ENCODE assay signal across 8 mouse cellular contexts in the genomic region with DNA sequence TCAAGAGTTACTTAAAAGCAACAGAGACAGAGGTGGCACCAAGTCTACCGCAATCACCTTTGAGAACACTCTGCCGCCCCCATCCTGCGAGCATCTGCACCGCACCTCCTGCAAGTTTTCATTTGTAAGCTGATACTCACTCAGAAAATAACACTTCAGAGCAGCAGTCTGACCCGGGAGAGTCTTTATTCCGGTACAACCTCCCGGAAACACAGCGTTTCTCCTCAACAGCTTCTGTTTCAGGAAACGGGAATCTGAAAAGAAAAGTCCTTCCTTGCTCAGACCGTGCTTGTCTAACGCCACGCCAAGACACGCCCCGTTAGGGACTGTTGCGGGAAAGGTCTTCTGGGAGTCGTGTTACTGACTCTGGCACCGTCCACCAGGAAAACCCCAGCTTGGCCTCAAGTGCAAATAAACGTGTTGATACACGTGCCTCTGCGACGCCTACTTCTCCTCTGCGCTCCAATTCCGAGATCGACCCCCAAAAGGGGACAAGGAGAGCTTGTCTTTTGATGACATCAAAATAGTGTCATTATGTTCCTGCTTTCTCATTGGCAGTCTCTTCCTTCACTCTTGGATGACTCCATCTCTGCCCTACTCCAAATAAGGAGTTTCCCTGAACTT. TPM values are rescaled to one million over a fixed set of nuclear protein-coding genes. Genes with fewer than 3 reads are reported as not detected.
A peak's percentile ranks its signal among the peaks of the same experiment; 100 is the strongest.
DNase-seq lines count a peak whose midpoint lies in the region; ATAC-seq and TF ChIP-seq lines count a peak whose summit lies in the region.

A gene (minus strand): TSS at position 507 of the 624 bp plus-strand sequence.

- peak within 1 kb of the TSS; percentile 32 for H3K4me3 ChIP-seq in cerebellum, adult 2 months (replicated peaks; ENCODE audit: insufficient read depth, low read depth, low read length)
- H3K4me3 ChIP-seq in intestine, embryonic 16.5 days (ENCODE audit: low read length) = peak within 1 kb of the TSS; percentile 59
- H3K4me3 ChIP-seq in limb, embryonic 12.5 days (replicated peaks) = peak within 1 kb of the TSS; percentile 41
- H3K4me3 ChIP-seq in midbrain, embryonic 13.5 days (replicated peaks) = peak within 1 kb of the TSS; percentile 35

- WGBS in cerebellum, adult 2 months = 1% methylated on average over 24 of the region's 24 CpGs
- WGBS in intestine, embryonic 16.5 days = 1% methylated on average over 24 of the region's 24 CpGs
- under 1% methylated on average over 24 of the region's 24 CpGs for WGBS in limb, embryonic 12.5 days
- 2% methylated on average over 24 of the region's 24 CpGs for WGBS in midbrain, embryonic 13.5 days

- no peak for TF ChIP-seq POLR2A in cerebellum, adult 2 months (IDR thresholded peaks at IDR 0.05; ENCODE audit: borderline replicate concordance, insufficient read depth, low read length)

- no peak within 1 kb of the TSS for H3K27ac ChIP-seq in cerebellum, adult 2 months (ENCODE audit: insufficient read depth, low read length)
- peak within 1 kb of the TSS; percentile 80 for H3K27ac ChIP-seq in intestine, embryonic 16.5 days (ENCODE audit: low read length)
- no peak within 1 kb of the TSS for H3K27ac ChIP-seq in limb, embryonic 12.5 days
- H3K27ac ChIP-seq in midbrain, embryonic 13.5 days = no peak within 1 kb of the TSS

- TF ChIP-seq CTCF in cerebellum, adult 2 months (IDR thresholded peaks at IDR 0.05; ENCODE audit: borderline replicate concordance, insufficient read depth, low read depth, low read length) = no peak

- peak; percentile 94 for ATAC-seq in intestine, embryonic 16.5 days
- ATAC-seq in limb, embryonic 12.5 days (ENCODE audit: insufficient number of reproducible peaks, insufficient read depth, low FRiP score, low TSS enrichment, low read depth) = peak; percentile 78; the same call in 1 of the 2 replicates
- ATAC-seq in midbrain, embryonic 13.5 days = no peak

- H3K27me3 ChIP-seq in cerebellum, adult 2 months (ENCODE audit: control insufficient read depth, insufficient read depth, low read length) = no peaks in the 10 kb centered on the region
- no peaks in the 10 kb centered on the region for H3K27me3 ChIP-seq in intestine, embryonic 16.5 days (replicated peaks; ENCODE audit: control insufficient read depth, insufficient read depth, low read length)
- H3K27me3 ChIP-seq in limb, embryonic 12.5 days = no peaks in the 10 kb centered on the region
- peaks cover 16% of the 10 kb centered on the region for H3K27me3 ChIP-seq in midbrain, embryonic 13.5 days

- peak within 1 kb of the TSS; percentile 68 for H3K9ac ChIP-seq in intestine, embryonic 16.5 days (ENCODE audit: low read depth, low read length)
- H3K9ac ChIP-seq in limb, embryonic 12.5 days (replicated peaks) = no peak within 1 kb of the TSS
- H3K9ac ChIP-seq in midbrain, embryonic 13.5 days (replicated peaks) = peak within 1 kb of the TSS; percentile 32; the same call in 1 of the 2 replicates

- peak; percentile 12 to 13 for DNase-seq in cerebellum, adult 2 months
- no peak for DNase-seq in cerebellum, adult 11 months
- DNase-seq in embryo, embryonic 10 days (ENCODE audit: low spot score) = peak; percentile 76
- peak; percentile 56 to 66 for DNase-seq in gastrocnemius, postnatal 36 days
- peak; percentile 74 to 76 for DNase-seq in spleen, postnatal 36 days (ENCODE audit: low spot score in 2 of 2)

- intact Hi-C loops in gastrocnemius, postnatal 36 days (cut with DNase I) = no loop called here

- H3K4me1 ChIP-seq in cerebellum, adult 2 months (ENCODE audit: control insufficient read depth, insufficient read depth, low read length) = no peaks in the 10 kb centered on the region
- no peaks in the 10 kb centered on the region for H3K4me1 ChIP-seq in intestine, embryonic 16.5 days (ENCODE audit: control insufficient read depth, insufficient read depth, low read length)
- H3K4me1 ChIP-seq in limb, embryonic 12.5 days (replicated peaks) = 0 out of 2 replicates have a peak, but pooled peaks cover 3% of the 10 kb centered on the region
- H3K4me1 ChIP-seq in midbrain, embryonic 13.5 days (replicated peaks) = peaks cover 5% of the 10 kb centered on the region

- no peaks in the 10 kb centered on the region for H3K36me3 ChIP-seq in intestine, embryonic 16.5 days (ENCODE audit: control insufficient read depth, insufficient read depth, low read length)
- no peaks in the 10 kb centered on the region for H3K36me3 ChIP-seq in limb, embryonic 12.5 days
- H3K36me3 ChIP-seq in midbrain, embryonic 13.5 days = no peaks in the 10 kb centered on the region

- peak within 1 kb of the TSS; percentile 64 for H3K4me2 ChIP-seq in intestine, embryonic 16.5 days (ENCODE audit: low read depth, low read length)
- peak within 1 kb of the TSS; percentile 65 for H3K4me2 ChIP-seq in limb, embryonic 12.5 days
- H3K4me2 ChIP-seq in midbrain, embryonic 13.5 days (replicated peaks) = peak within 1 kb of the TSS; percentile 56

- H3K9me3 ChIP-seq in intestine, embryonic 16.5 days (ENCODE audit: control insufficient read depth, low read length) = no peaks in the 10 kb centered on the region
- no peaks in the 10 kb centered on the region for H3K9me3 ChIP-seq in limb, embryonic 12.5 days
- H3K9me3 ChIP-seq in midbrain, embryonic 13.5 days = no peaks in the 10 kb centered on the region

RNA-seq across cellular contexts. Expression of the gene that starts here (rescaled TPM):
- polyA plus RNA-seq in cerebellum, adult 2 months (2012; rRNA removed) = 1.8 and 2.0 TPM in 2 replicates
- total RNA-seq in gastrocnemius, postnatal 36 days (2021) = 1 to 10 TPM; 1.1 to 1.4 TPM
- polyA plus RNA-seq in intestine, embryonic 16.5 days (2015; fragmentation: Nextera tagmentation; extraction: Ambion mirVana) = 1.6 and 2.5 TPM in 2 replicates
- 0.46 and 0.74 TPM in 2 replicates for polyA plus RNA-seq in limb, embryonic 12.5 days (2016; fragmentation: Nextera tagmentation; extraction: Ambion mirVana)
- 0.76 and 1.0 TPM in 2 replicates for polyA plus RNA-seq in midbrain, embryonic 13.5 days (2015; fragmentation: Nextera tagmentation; extraction: Ambion mirVana)

Comparison
In these comparisons a context has a peak if more than half of its experiments do, and no peak if none do; other contexts are left out.
1. Peak in ATAC-seq, H3K4me3 ChIP-seq and H3K4me2 ChIP-seq in limb, embryonic 12.5 days; RNA of the gene not detected or under 1 TPM.